Mouse (Mus musculus) forebrain, embryonic 14.5 days (tissue): ENCODE data around the gene Spen. TPM values are rescaled to one million over a fixed set of nuclear protein-coding genes. Genes with fewer than 3 reads are reported as not detected.

ENCODE experiments used
- ATAC-seq: fragments of 200-750 bp; cut with Nextera tagmentation; 2 replicates; pipeline ENCODE4 v1.8.0; 2017; ENCODE audit warnings: mild to moderate bottlenecking, moderate library complexity
- DNase-seq: peaks from one replicate; pipeline ENCODE4 v3.0.0-alpha.2; 2015; ENCODE audit warnings: low spot score
- H3K27ac ChIP-seq: fragments of 300-500 bp; sonication (generic); 2 replicates; pipeline ENCODE4 v1.5.1; 2014; ENCODE audit warnings: low read depth, mild to moderate bottlenecking, control low read depth, low read length, moderate library complexity
- H3K27me3 ChIP-seq: fragments of 300-500 bp; sonication (generic); replicated peaks from 2 replicates; pipeline ENCODE4 v1.6.1; 2014; ENCODE audit warnings: low read length, control low read depth, mixed read lengths; ENCODE audit not compliant: control insufficient read depth, insufficient read depth
- H3K36me3 ChIP-seq: fragments of 300-500 bp; sonication (generic); 2 replicates; pipeline ENCODE4 v1.6.1; 2014; ENCODE audit warnings: low read length, control low read depth; ENCODE audit not compliant: control insufficient read depth, insufficient read depth
- H3K4me1 ChIP-seq: fragments of 300-500 bp; sonication (generic); 2 replicates; pipeline ENCODE4 v1.6.1; 2014; ENCODE audit warnings: antibody characterized with exemption, low read length, control low read depth; ENCODE audit not compliant: control insufficient read depth, insufficient read depth
- H3K4me2 ChIP-seq: fragments of 300-500 bp; sonication (generic); 2 replicates; pipeline ENCODE4 v1.6.1; 2014; ENCODE audit warnings: mild to moderate bottlenecking, control low read depth, low read length
- H3K4me3 ChIP-seq: fragments of 300-500 bp; sonication (generic); 2 replicates; pipeline ENCODE4 v1.5.1; 2014; ENCODE audit warnings: low read depth, low read length, control low read depth
- H3K9ac ChIP-seq: fragments of 300-500 bp; sonication (generic); 2 replicates; pipeline ENCODE4 v1.6.1; 2014; ENCODE audit warnings: mild to moderate bottlenecking, low read length, control low read depth, moderate library complexity
- H3K9me3 ChIP-seq: fragments of 300-500 bp; sonication (generic); replicated peaks from 2 replicates; pipeline ENCODE4 v1.6.1; 2016; ENCODE audit warnings: low read length, control low read depth, mixed read lengths; ENCODE audit not compliant: control insufficient read depth
- WGBS: fragments of 180-500 bp; shearing (Covaris S2); extraction: QIAGEN DNeasy Blood & Tissue Kit; methylation state at CpG from one replicate; pipeline ENCODE4 v1.1.7; 2014; 5-methylcytosine and 5-hydroxymethylcytosine counted together
- polyA plus RNA-seq: library from polyadenylated mRNA; unstranded; fragments of >200 nt; fragmentation: Nextera tagmentation; extraction: Ambion mirVana; gene quantifications from 2 replicates; pipeline ENCODE4 v1.2.1, GENCODE M21; 2014

Spen gene
- polyA plus RNA-seq, 1 experiment from 2014 or later, result 10.7 TPM

DNA sequence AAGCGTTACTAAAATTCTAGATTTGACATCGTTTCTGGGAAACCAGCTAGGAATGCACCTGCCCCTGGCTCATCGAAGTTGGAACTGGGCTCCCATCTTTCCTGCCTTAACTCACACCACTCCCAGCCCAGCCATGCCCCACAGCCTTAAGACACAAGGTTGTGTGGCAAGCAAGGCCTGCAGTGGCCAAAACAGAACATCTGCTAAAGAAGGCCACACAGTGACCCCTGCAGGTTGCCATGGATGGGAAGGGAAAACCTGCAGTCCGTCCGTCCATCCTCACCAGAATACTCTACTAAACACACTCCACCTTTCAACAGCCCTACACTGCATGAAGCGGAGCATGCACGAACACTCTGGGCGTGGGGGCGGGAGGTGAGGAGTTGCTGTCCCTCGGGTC is 31.5 kb downstream of the Spen start:
- Histone ChIP-seq H3K9ac (peak overlapping the region; percentile 41; the same call in 1 of the 2 replicates), H3K9me3 (no peaks in the 10 kb centered on the region), H3K27ac (peak overlapping the region; percentile 85), H3K27me3 (no peaks in the 10 kb centered on the region), H3K4me2 (peak overlapping the region; percentile 18), H3K36me3 (no peaks in the 10 kb centered on the region), H3K4me1 (peaks cover 14% of the 10 kb centered on the region), H3K4me3 (no peak overlapping the region)
- peak; percentile 43 for ATAC-seq
- WGBS, result 71% methylated on average over 10 of the region's 10 CpGs
- DNase-seq, result peak; percentile 16

DNA sequence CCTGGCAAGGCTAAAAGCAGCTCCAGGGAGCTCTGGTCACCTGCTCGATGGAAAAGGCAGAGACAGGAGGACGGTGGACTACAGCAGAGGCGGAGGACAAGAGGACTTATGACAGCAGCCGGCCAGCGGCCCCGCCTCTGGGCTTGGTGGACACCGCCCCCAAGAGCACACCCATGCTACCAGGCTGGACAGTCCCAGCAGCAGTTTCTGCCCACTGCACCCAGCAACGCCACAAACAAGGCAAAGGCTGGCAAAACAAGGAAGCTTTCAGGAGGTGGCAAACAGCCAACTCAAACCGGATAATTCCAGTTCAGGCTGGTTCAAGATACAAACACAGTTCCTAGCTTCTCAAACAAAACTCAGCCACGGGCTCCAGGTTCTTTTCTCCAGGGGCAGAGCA is 32.0 kb downstream of the Spen start:
- Histone ChIP-seq H3K9me3 (no peaks in the 10 kb centered on the region), H3K36me3 (no peaks in the 10 kb centered on the region), H3K27me3 (no peaks in the 10 kb centered on the region), H3K4me3 (no peak overlapping the region), H3K4me2 (peak overlapping the region; percentile 18), H3K9ac (peak overlapping the region; percentile 41; the same call in 1 of the 2 replicates), H3K4me1 (peaks cover 14% of the 10 kb centered on the region), H3K27ac (peak overlapping the region; percentile 85)
- ATAC-seq (peak; percentile 81), DNase-seq (peak; percentile 90)
- 44% methylated on average over 10 of the region's 10 CpGs for WGBS

DNA sequence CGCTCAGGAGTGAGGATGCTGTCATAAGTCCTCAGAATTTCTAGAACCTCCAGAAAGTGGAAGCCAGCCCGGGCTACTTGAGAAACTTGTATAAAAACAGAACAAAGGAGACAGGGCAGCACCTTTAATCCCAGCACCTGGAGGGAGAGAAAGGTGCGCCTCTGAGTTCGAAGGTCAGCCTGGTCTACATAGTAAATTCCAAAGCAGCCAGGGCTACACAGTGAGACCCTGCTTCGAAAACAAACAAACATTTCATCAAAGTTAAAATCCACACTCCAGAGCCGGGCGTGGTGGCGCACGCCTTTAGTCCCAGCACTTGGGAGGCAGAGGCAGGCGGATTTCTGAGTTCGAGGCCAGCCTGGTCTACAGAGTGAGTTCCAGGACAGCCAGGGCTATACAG is 32.6 kb downstream of the Spen start:
- Histone ChIP-seq H3K27ac (peak overlapping the region; percentile 85; the same call in 1 of the 2 replicates), H3K4me3 (no peak overlapping the region), H3K4me2 (no peak overlapping the region), H3K36me3 (no peaks in the 10 kb centered on the region), H3K27me3 (no peaks in the 10 kb centered on the region), H3K9ac (no peak overlapping the region), H3K9me3 (no peaks in the 10 kb centered on the region), H3K4me1 (peaks cover 14% of the 10 kb centered on the region)
- DNase-seq (no peak), ATAC-seq (no peak)
- WGBS, result 93% methylated on average over 11 of the region's 11 CpGs

DNA sequence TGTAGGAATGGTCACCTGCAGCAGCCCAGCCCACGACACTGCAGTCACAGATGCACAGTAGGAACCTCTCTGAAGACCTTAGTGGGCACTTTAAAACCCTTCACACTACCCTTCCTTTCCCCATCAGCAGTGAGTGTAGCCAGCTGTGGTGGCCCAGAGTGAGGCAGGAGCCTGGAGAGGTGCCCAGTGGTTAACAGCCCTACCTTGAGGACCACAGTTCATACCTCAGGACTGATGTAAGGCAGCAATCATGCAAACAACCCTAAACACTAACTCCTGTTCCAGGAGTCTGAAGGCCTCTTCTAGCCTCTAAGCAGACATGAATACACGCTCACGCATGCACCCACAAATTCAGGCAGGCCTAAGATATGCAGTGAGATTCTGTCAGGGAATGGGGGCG is 33.9 kb downstream of the Spen start:
- no peak for DNase-seq
- H3K27me3 ChIP-seq, result no peaks in the 10 kb centered on the region
- 91% methylated on average over 4 of the region's 4 CpGs for WGBS

DNA sequence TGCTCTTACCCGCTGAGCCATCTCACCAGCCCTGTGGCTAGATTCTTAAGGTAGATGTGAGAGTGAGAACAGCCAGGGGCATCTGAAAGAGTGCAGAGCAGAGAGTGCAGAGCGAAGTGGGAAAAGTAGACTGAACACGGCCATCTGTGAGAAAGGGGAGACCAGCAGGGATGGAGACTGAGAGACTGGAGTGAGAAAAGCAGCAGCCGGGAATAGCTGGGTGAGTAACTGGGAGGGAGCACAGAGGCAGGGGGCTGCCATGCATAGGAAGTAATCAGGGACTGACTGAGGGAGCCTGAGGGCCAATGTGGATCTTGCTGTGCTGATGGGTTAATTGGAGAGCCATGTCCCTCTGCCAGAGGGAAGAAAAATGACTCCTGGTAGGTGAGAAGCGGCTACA is 35.7 kb downstream of the Spen start:
- Histone ChIP-seq H3K27me3 (no peaks in the 10 kb centered on the region), H3K9me3 (no peaks in the 10 kb centered on the region), H3K4me1 (peaks cover 14% of the 10 kb centered on the region), H3K4me2 (no peak overlapping the region), H3K36me3 (peaks cover 4% of the 10 kb centered on the region; the same call in 1 of the 2 replicates), H3K4me3 (no peak overlapping the region), H3K9ac (no peak overlapping the region), H3K27ac (no peak overlapping the region; the same call in 1 of the 2 replicates)
- DNase-seq, result no peak
- 71% methylated on average over 5 of the region's 5 CpGs for WGBS
- no peak for ATAC-seq

More for the DNA sequence above, 33.9 kb downstream of the Spen start:
- no peak overlapping the region for H3K27ac ChIP-seq
- H3K36me3 ChIP-seq, result peaks cover under 1% of the 10 kb centered on the region; the same call in 1 of the 2 replicates
- no peak overlapping the region for H3K4me2 ChIP-seq
- ATAC-seq, result no peak
- no peak overlapping the region for H3K4me3 ChIP-seq
- H3K4me1 ChIP-seq, result peaks cover 14% of the 10 kb centered on the region
- H3K9ac ChIP-seq, result no peak overlapping the region
- no peaks in the 10 kb centered on the region for H3K9me3 ChIP-seq

DNA sequence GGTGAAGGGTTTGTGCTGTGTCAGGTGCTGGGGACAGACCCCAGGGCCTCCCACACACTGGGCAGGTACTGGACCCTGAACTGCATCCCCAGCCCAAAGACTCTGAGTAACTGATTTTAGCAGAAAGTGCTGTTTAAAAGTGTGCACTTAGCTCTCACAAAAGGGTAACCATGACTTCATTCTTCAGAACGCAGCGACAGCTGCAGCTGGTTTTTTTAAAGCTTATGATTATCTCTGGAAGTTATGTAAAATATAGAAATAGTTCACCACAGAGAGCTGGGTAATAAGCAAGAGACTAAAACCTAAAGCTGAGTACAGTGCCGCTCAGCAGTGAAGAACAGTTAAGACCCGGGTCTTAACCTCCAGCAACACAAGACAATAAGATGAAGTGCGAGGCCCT is 37.3 kb downstream of the Spen start:
- no peaks in the 10 kb centered on the region; the same call in 1 of the 2 replicates for H3K4me1 ChIP-seq
- no peaks in the 10 kb centered on the region for H3K9me3 ChIP-seq
- H3K27me3 ChIP-seq, result no peaks in the 10 kb centered on the region
- WGBS, result 72% methylated on average over 5 of the region's 5 CpGs
- H3K36me3 ChIP-seq, result peaks cover 4% of the 10 kb centered on the region; the same call in 1 of the 2 replicates
- ATAC-seq, result no peak
- DNase-seq, result no peak
- H3K9ac ChIP-seq, result no peak overlapping the region
- H3K4me3 ChIP-seq, result no peak overlapping the region
- no peak overlapping the region for H3K4me2 ChIP-seq
- no peak overlapping the region for H3K27ac ChIP-seq

DNA sequence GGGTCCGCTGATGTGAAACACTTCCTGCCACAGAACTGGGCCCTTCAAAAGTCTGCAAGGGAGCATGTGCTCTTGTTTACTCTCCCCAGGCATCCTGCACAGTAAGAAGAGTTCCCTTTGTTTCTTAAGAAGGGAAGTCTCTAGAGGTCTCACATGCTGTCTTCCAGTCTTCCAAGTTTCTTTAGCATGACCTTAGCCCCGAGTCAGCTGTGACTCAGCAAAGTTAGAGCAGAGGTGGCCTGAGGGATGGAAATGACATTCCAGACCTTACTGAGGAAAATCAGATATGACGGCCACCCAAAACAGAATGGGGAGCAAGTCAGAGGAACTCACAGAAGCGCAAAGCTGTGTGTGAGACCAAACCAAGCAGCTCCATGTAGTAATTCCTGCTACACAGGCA is 37.8 kb downstream of the Spen start:
- no peaks in the 10 kb centered on the region for H3K27me3 ChIP-seq
- no peak overlapping the region for H3K9ac ChIP-seq
- H3K4me1 ChIP-seq, result no peaks in the 10 kb centered on the region
- no peak overlapping the region for H3K4me3 ChIP-seq
- no peaks in the 10 kb centered on the region for H3K9me3 ChIP-seq
- no peak overlapping the region for H3K27ac ChIP-seq
- peaks cover 5% of the 10 kb centered on the region; the same call in 1 of the 2 replicates for H3K36me3 ChIP-seq
- DNase-seq, result no peak
- H3K4me2 ChIP-seq, result no peak overlapping the region
- WGBS, result 80% methylated on average over 4 of the region's 4 CpGs
- no peak for ATAC-seq

DNA sequence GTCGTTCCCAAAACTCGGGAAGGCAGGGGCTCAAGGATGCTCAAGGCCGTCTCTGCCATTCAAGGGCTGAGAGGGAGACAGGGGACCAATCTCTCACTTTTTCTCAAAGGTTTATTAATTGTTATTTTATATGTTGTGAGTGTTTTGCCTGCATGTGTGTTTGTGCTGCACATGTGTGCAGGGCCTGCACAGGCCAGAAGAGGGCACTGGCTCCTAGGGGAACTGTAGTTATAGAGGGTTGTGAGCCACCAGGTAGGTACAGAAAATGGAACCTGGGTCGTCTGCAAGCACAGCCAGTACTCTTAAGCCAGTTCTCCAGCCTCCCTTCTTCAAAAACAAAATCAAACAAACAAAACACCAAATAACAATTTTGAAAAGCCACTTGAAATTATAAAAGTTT is 49.7 kb downstream of the Spen start:
- 91% methylated on average over 4 of the region's 4 CpGs for WGBS
- Histone ChIP-seq H3K27ac (no peak overlapping the region), H3K4me1 (no peaks in the 10 kb centered on the region), H3K27me3 (no peaks in the 10 kb centered on the region), H3K9me3 (no peaks in the 10 kb centered on the region), H3K4me2 (no peak overlapping the region), H3K36me3 (peaks cover 95% of the 10 kb centered on the region), H3K4me3 (no peak overlapping the region), H3K9ac (no peak overlapping the region)
- ATAC-seq (no peak), DNase-seq (no peak)

DNA sequence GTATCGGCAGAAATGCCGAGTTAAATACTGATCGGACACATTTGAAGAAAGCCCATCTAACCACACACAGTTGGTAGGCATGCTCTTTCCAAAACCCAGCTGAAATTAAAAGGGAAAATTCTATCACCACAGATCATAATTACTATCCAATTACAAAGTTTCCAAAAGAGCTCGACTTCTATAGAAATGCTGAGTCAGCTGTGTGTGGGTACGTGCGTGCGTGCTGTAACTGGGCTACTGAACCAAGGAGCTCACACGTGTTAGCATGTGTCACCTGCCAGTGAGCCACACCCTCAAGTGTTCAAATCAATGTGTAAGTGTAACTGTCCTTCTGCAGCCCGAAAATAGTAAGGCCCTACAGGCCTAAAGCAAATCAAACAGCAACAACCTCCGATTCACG is 50.8 kb downstream of the Spen start:
- DNase-seq (no peak), ATAC-seq (no peak)
- Histone ChIP-seq H3K4me1 (no peaks in the 10 kb centered on the region), H3K4me2 (no peak overlapping the region), H3K27ac (no peak overlapping the region), H3K9ac (no peak overlapping the region), H3K27me3 (no peaks in the 10 kb centered on the region), H3K4me3 (no peak overlapping the region), H3K36me3 (peaks cover 97% of the 10 kb centered on the region), H3K9me3 (no peaks in the 10 kb centered on the region)
- WGBS, result 96% methylated on average over 11 of the region's 11 CpGs
